Mouse (Mus musculus): ENCODE results near the gene Prkar1b.

- no peak for TF ChIP-seq POLR2A (IDR thresholded peaks at IDR 0.05; ENCODE audit: borderline replicate concordance, control insufficient read depth, low read depth, low read length)
- TF ChIP-seq CTCF (IDR thresholded peaks at IDR 0.05; ENCODE audit: control insufficient read depth, insufficient read depth, low read length), result no peak
Observed at GRCm38 (mm10) chr5:139130351-139130750, 19.4 kb downstream of the Prkar1b start.

All from bone marrow, adult 2 months (tissue).